Mouse (Mus musculus): ENCODE results near the gene Bloc1s3. TPM values are rescaled to one million over a fixed set of nuclear protein-coding genes. Genes with fewer than 3 reads are reported as not detected.
A peak's percentile ranks its signal among the peaks of the same experiment; 100 is the strongest.

Bloc1s3 gene
- polyA plus RNA-seq, 1 experiment, result 3.7 TPM

- H3K36me3 ChIP-seq (ENCODE audit: control insufficient read depth, insufficient read depth, low read length), result no peaks in the 10 kb centered on the region
- no peak; the same call in 1 of the 2 replicates for TF ChIP-seq CTCF (IDR thresholded peaks at IDR 0.05; ENCODE audit: control insufficient read depth, insufficient read depth, insufficient replicate concordance, low read depth, low read length)
- no peak for TF ChIP-seq POLR2A (IDR thresholded peaks at IDR 0.05; ENCODE audit: control insufficient read depth, low read depth, low read length)
- H3K27me3 ChIP-seq (ENCODE audit: control insufficient read depth, insufficient read depth, low read length), result no peaks in the 10 kb centered on the region
- H3K27ac ChIP-seq (ENCODE audit: control insufficient read depth, insufficient read depth, low read depth, low read length), result no peak overlapping the region
- peaks cover 19% of the 10 kb centered on the region for H3K4me1 ChIP-seq (ENCODE audit: control insufficient read depth, insufficient read depth, low read length)
- H3K4me3 ChIP-seq (ENCODE audit: control insufficient read depth, low read depth, low read length), result no peak overlapping the region
Measured at GRCm38 (mm10) chr7:19477084-19477483, 31.1 kb downstream of the Bloc1s3 start.

GRCm38 (mm10) chr7:19473875-19474443, 34.2 kb downstream of the Bloc1s3 start:
- Histone ChIP-seq H3K27me3 (ENCODE audit: control insufficient read depth, insufficient read depth, low read length) (no peaks in the 10 kb centered on the region), H3K27ac (ENCODE audit: control insufficient read depth, insufficient read depth, low read depth, low read length) (0 out of 2 replicates have a peak overlapping the region, but pooled peaks have one; percentile 3), H3K36me3 (ENCODE audit: control insufficient read depth, insufficient read depth, low read length) (no peaks in the 10 kb centered on the region), H3K4me3 (ENCODE audit: control insufficient read depth, low read depth, low read length) (peak overlapping the region; percentile 85), H3K4me1 (ENCODE audit: control insufficient read depth, insufficient read depth, low read length) (peaks cover 22% of the 10 kb centered on the region)
- TF ChIP-seq POLR2A (IDR thresholded peaks at IDR 0.05; ENCODE audit: control insufficient read depth, low read depth, low read length) (no peak; the same call in 1 of the 2 replicates), CTCF (IDR thresholded peaks at IDR 0.05; ENCODE audit: control insufficient read depth, insufficient read depth, insufficient replicate concordance, low read depth, low read length) (no peak)

- H3K36me3 ChIP-seq (ENCODE audit: control insufficient read depth, insufficient read depth, low read length), result no peaks in the 10 kb centered on the region
- no peak overlapping the region for H3K4me3 ChIP-seq (ENCODE audit: control insufficient read depth, low read depth, low read length)
- H3K27me3 ChIP-seq (ENCODE audit: control insufficient read depth, insufficient read depth, low read length), result no peaks in the 10 kb centered on the region
- TF ChIP-seq CTCF (IDR thresholded peaks at IDR 0.05; ENCODE audit: control insufficient read depth, insufficient read depth, insufficient replicate concordance, low read depth, low read length), result no peak
- peaks cover 24% of the 10 kb centered on the region for H3K4me1 ChIP-seq (ENCODE audit: control insufficient read depth, insufficient read depth, low read length)
- H3K27ac ChIP-seq (ENCODE audit: control insufficient read depth, insufficient read depth, low read depth, low read length), result no peak overlapping the region
Measured at GRCm38 (mm10) chr7:19472403-19472802, 35.8 kb downstream of the Bloc1s3 start.

GRCm38 (mm10) chr7:19470308-19470707, 37.9 kb downstream of the Bloc1s3 start:
- TF ChIP-seq CTCF (IDR thresholded peaks at IDR 0.05; ENCODE audit: control insufficient read depth, insufficient read depth, insufficient replicate concordance, low read depth, low read length) (no peak), POLR2A (IDR thresholded peaks at IDR 0.05; ENCODE audit: control insufficient read depth, low read depth, low read length) (no peak)
- peaks cover 22% of the 10 kb centered on the region for H3K4me1 ChIP-seq (ENCODE audit: control insufficient read depth, insufficient read depth, low read length)
- no peak overlapping the region for H3K4me3 ChIP-seq (ENCODE audit: control insufficient read depth, low read depth, low read length)
- no peaks in the 10 kb centered on the region for H3K27me3 ChIP-seq (ENCODE audit: control insufficient read depth, insufficient read depth, low read length)
- no peak overlapping the region for H3K27ac ChIP-seq (ENCODE audit: control insufficient read depth, insufficient read depth, low read depth, low read length)
- H3K36me3 ChIP-seq (ENCODE audit: control insufficient read depth, insufficient read depth, low read length), result no peaks in the 10 kb centered on the region

- H3K4me1 ChIP-seq (ENCODE audit: control insufficient read depth, insufficient read depth, low read length), result peaks cover 26% of the 10 kb centered on the region
- TF ChIP-seq CTCF (IDR thresholded peaks at IDR 0.05; ENCODE audit: control insufficient read depth, insufficient read depth, insufficient replicate concordance, low read depth, low read length) (no peak), POLR2A (IDR thresholded peaks at IDR 0.05; ENCODE audit: control insufficient read depth, low read depth, low read length) (no peak)
- no peak overlapping the region for H3K4me3 ChIP-seq (ENCODE audit: control insufficient read depth, low read depth, low read length)
- H3K36me3 ChIP-seq (ENCODE audit: control insufficient read depth, insufficient read depth, low read length), result no peaks in the 10 kb centered on the region
- H3K27ac ChIP-seq (ENCODE audit: control insufficient read depth, insufficient read depth, low read depth, low read length), result no peak overlapping the region
- no peaks in the 10 kb centered on the region for H3K27me3 ChIP-seq (ENCODE audit: control insufficient read depth, insufficient read depth, low read length)
Measured at GRCm38 (mm10) chr7:19469404-19469803, 38.8 kb downstream of the Bloc1s3 start.

GRCm38 (mm10) chr7:19468279-19468678, 39.9 kb downstream of the Bloc1s3 start:
- Histone ChIP-seq H3K27ac (ENCODE audit: control insufficient read depth, insufficient read depth, low read depth, low read length) (no peak overlapping the region), H3K36me3 (ENCODE audit: control insufficient read depth, insufficient read depth, low read length) (no peaks in the 10 kb centered on the region), H3K4me1 (ENCODE audit: control insufficient read depth, insufficient read depth, low read length) (peaks cover 16% of the 10 kb centered on the region), H3K4me3 (ENCODE audit: control insufficient read depth, low read depth, low read length) (no peak overlapping the region), H3K27me3 (ENCODE audit: control insufficient read depth, insufficient read depth, low read length) (no peaks in the 10 kb centered on the region)
- TF ChIP-seq CTCF (IDR thresholded peaks at IDR 0.05; ENCODE audit: control insufficient read depth, insufficient read depth, insufficient replicate concordance, low read depth, low read length) (no peak), POLR2A (IDR thresholded peaks at IDR 0.05; ENCODE audit: control insufficient read depth, low read depth, low read length) (no peak)

GRCm38 (mm10) chr7:19467638-19468037, 40.5 kb downstream of the Bloc1s3 start:
- Histone ChIP-seq H3K4me1 (ENCODE audit: control insufficient read depth, insufficient read depth, low read length) (peaks cover 16% of the 10 kb centered on the region), H3K36me3 (ENCODE audit: control insufficient read depth, insufficient read depth, low read length) (no peaks in the 10 kb centered on the region), H3K27me3 (ENCODE audit: control insufficient read depth, insufficient read depth, low read length) (no peaks in the 10 kb centered on the region), H3K27ac (ENCODE audit: control insufficient read depth, insufficient read depth, low read depth, low read length) (no peak overlapping the region), H3K4me3 (ENCODE audit: control insufficient read depth, low read depth, low read length) (no peak overlapping the region)
- TF ChIP-seq POLR2A (IDR thresholded peaks at IDR 0.05; ENCODE audit: control insufficient read depth, low read depth, low read length) (no peak), CTCF (IDR thresholded peaks at IDR 0.05; ENCODE audit: control insufficient read depth, insufficient read depth, insufficient replicate concordance, low read depth, low read length) (no peak)

Measured in testis, adult 2 months (tissue).